Mouse (Mus musculus): ENCODE results near the gene Fastkd3. TPM values are rescaled to one million over a fixed set of nuclear protein-coding genes. Genes with fewer than 3 reads are reported as not detected.
A peak's percentile ranks its signal among the peaks of the same experiment; 100 is the strongest.

The Fastkd3 gene
- polyA plus RNA-seq, 1 experiment from 2014 or later = 46.8 TPM

GRCm38 (mm10) chr13:68577945-68578344, 4.1 kb upstream of the Fastkd3 start:
- Histone ChIP-seq H3K27ac (ENCODE audit: low read depth, low read length) (no peak overlapping the region), H3K4me1 (ENCODE audit: control insufficient read depth, insufficient read depth, low read length) (peaks cover 3% of the 10 kb centered on the region), H3K9me3 (ENCODE audit: control insufficient read depth, low read length) (no peaks in the 10 kb centered on the region), H3K4me3 (ENCODE audit: low read depth, low read length) (no peak overlapping the region), H3K4me2 (no peak overlapping the region), H3K27me3 (ENCODE audit: control insufficient read depth, insufficient read depth, low read length) (no peaks in the 10 kb centered on the region), H3K9ac (ENCODE audit: low read length) (no peak overlapping the region), H3K36me3 (ENCODE audit: control insufficient read depth, insufficient read depth, low read length) (peaks cover 12% of the 10 kb centered on the region)
- ATAC-seq (ENCODE audit: low FRiP score) = no peak
- WGBS = 95% methylated on average over 7 of the region's 7 CpGs
- peak; percentile 31 for DNase-seq (ENCODE audit: low spot score, missing footprints)

- no peak for ATAC-seq (ENCODE audit: low FRiP score)
Measured at GRCm38 (mm10) chr13:68581086-68581740, 821 bp upstream of the Fastkd3 start.

GRCm38 (mm10) chr13:68582517-68582780, 415 bp downstream of the Fastkd3 start:
- H3K4me3 ChIP-seq (ENCODE audit: low read depth, low read length) = peak overlapping the region; percentile 65
- peak overlapping the region; percentile 65 for H3K4me2 ChIP-seq
- H3K9me3 ChIP-seq (ENCODE audit: control insufficient read depth, low read length) = no peaks in the 10 kb centered on the region
- 0% methylated on average over 11 of the region's 11 CpGs for WGBS
- no peaks in the 10 kb centered on the region for H3K27me3 ChIP-seq (ENCODE audit: control insufficient read depth, insufficient read depth, low read length)
- H3K36me3 ChIP-seq (ENCODE audit: control insufficient read depth, insufficient read depth, low read length) = peaks cover 20% of the 10 kb centered on the region
- ATAC-seq (ENCODE audit: low FRiP score) = peak; percentile 15
- no peak for DNase-seq (ENCODE audit: low spot score, missing footprints)
- H3K4me1 ChIP-seq (ENCODE audit: control insufficient read depth, insufficient read depth, low read length) = peaks cover 4% of the 10 kb centered on the region
- no peak overlapping the region for H3K27ac ChIP-seq (ENCODE audit: low read depth, low read length)
- peak overlapping the region; percentile 74 for H3K9ac ChIP-seq (ENCODE audit: low read length)

More at GRCm38 (mm10) chr13:68581086-68581740, 821 bp upstream of the Fastkd3 start:
- no peaks in the 10 kb centered on the region for H3K27me3 ChIP-seq (ENCODE audit: control insufficient read depth, insufficient read depth, low read length)
- H3K4me3 ChIP-seq (ENCODE audit: low read depth, low read length) = peak overlapping the region; percentile 65
- H3K9ac ChIP-seq (ENCODE audit: low read length) = peak overlapping the region; percentile 74
- no peak overlapping the region for H3K27ac ChIP-seq (ENCODE audit: low read depth, low read length)
- peak overlapping the region; percentile 65 for H3K4me2 ChIP-seq
- H3K4me1 ChIP-seq (ENCODE audit: control insufficient read depth, insufficient read depth, low read length) = peaks cover 4% of the 10 kb centered on the region
- no peaks in the 10 kb centered on the region for H3K9me3 ChIP-seq (ENCODE audit: control insufficient read depth, low read length)
- H3K36me3 ChIP-seq (ENCODE audit: control insufficient read depth, insufficient read depth, low read length) = peaks cover 22% of the 10 kb centered on the region
- WGBS = 29% methylated on average over 14 of the region's 14 CpGs
- no peak for DNase-seq (ENCODE audit: low spot score, missing footprints)

GRCm38 (mm10) chr13:68583961-68584360, 1.9 kb downstream of the Fastkd3 start:
- Histone ChIP-seq H3K36me3 (ENCODE audit: control insufficient read depth, insufficient read depth, low read length) (peaks cover 21% of the 10 kb centered on the region), H3K4me3 (ENCODE audit: low read depth, low read length) (no peak overlapping the region), H3K27me3 (ENCODE audit: control insufficient read depth, insufficient read depth, low read length) (no peaks in the 10 kb centered on the region), H3K9me3 (ENCODE audit: control insufficient read depth, low read length) (no peaks in the 10 kb centered on the region), H3K4me1 (ENCODE audit: control insufficient read depth, insufficient read depth, low read length) (peaks cover 4% of the 10 kb centered on the region), H3K27ac (ENCODE audit: low read depth, low read length) (no peak overlapping the region), H3K9ac (ENCODE audit: low read length) (no peak overlapping the region), H3K4me2 (no peak overlapping the region)
- ATAC-seq (ENCODE audit: low FRiP score) = no peak
- WGBS = 96% methylated on average over 11 of the region's 11 CpGs
- no peak for DNase-seq (ENCODE audit: low spot score, missing footprints)

GRCm38 (mm10) chr13:68585441-68585840, 3.4 kb downstream of the Fastkd3 start:
- Histone ChIP-seq H3K4me3 (ENCODE audit: low read depth, low read length) (no peak overlapping the region), H3K4me1 (ENCODE audit: control insufficient read depth, insufficient read depth, low read length) (peaks cover 4% of the 10 kb centered on the region), H3K27me3 (ENCODE audit: control insufficient read depth, insufficient read depth, low read length) (no peaks in the 10 kb centered on the region), H3K27ac (ENCODE audit: low read depth, low read length) (no peak overlapping the region), H3K4me2 (no peak overlapping the region), H3K9ac (ENCODE audit: low read length) (no peak overlapping the region), H3K9me3 (ENCODE audit: control insufficient read depth, low read length) (no peaks in the 10 kb centered on the region), H3K36me3 (ENCODE audit: control insufficient read depth, insufficient read depth, low read length) (peaks cover 29% of the 10 kb centered on the region)
- WGBS = 86% methylated on average over 7 of the region's 7 CpGs
- no peak for DNase-seq (ENCODE audit: low spot score, missing footprints)
- no peak for ATAC-seq (ENCODE audit: low FRiP score)

- H3K9me3 ChIP-seq (ENCODE audit: control insufficient read depth, low read length) = no peaks in the 10 kb centered on the region
- H3K27me3 ChIP-seq (ENCODE audit: control insufficient read depth, insufficient read depth, low read length) = no peaks in the 10 kb centered on the region
- ATAC-seq (ENCODE audit: low FRiP score) = no peak
- no peak overlapping the region for H3K4me2 ChIP-seq
- DNase-seq (ENCODE audit: low spot score, missing footprints) = no peak
- H3K27ac ChIP-seq (ENCODE audit: low read depth, low read length) = no peak overlapping the region
- peaks cover 38% of the 10 kb centered on the region for H3K36me3 ChIP-seq (ENCODE audit: control insufficient read depth, insufficient read depth, low read length)
- H3K4me3 ChIP-seq (ENCODE audit: low read depth, low read length) = no peak overlapping the region
- no peaks in the 10 kb centered on the region for H3K4me1 ChIP-seq (ENCODE audit: control insufficient read depth, insufficient read depth, low read length)
- H3K9ac ChIP-seq (ENCODE audit: low read length) = no peak overlapping the region
Measured at GRCm38 (mm10) chr13:68588352-68588751, 6.3 kb downstream of the Fastkd3 start.

GRCm38 (mm10) chr13:68593797-68594196, 11.8 kb downstream of the Fastkd3 start:
- no peak overlapping the region for H3K4me3 ChIP-seq (ENCODE audit: low read depth, low read length)
- no peaks in the 10 kb centered on the region; the same call in 1 of the 2 replicates for H3K4me1 ChIP-seq (ENCODE audit: control insufficient read depth, insufficient read depth, low read length)
- ATAC-seq (ENCODE audit: low FRiP score) = no peak
- H3K4me2 ChIP-seq = no peak overlapping the region
- no peak overlapping the region for H3K27ac ChIP-seq (ENCODE audit: low read depth, low read length)
- 87% methylated on average over 1 of the region's 1 CpGs for WGBS
- H3K9me3 ChIP-seq (ENCODE audit: control insufficient read depth, low read length) = no peaks in the 10 kb centered on the region
- no peak for DNase-seq (ENCODE audit: low spot score, missing footprints)
- no peaks in the 10 kb centered on the region for H3K27me3 ChIP-seq (ENCODE audit: control insufficient read depth, insufficient read depth, low read length)
- H3K36me3 ChIP-seq (ENCODE audit: control insufficient read depth, insufficient read depth, low read length) = peaks cover 17% of the 10 kb centered on the region; the same call in 1 of the 2 replicates
- no peak overlapping the region for H3K9ac ChIP-seq (ENCODE audit: low read length)

GRCm38 (mm10) chr13:68597199-68597598, 15.2 kb downstream of the Fastkd3 start, which contains the start of gene 1700001L19Rik:
1700001L19Rik (plus strand) TSS chr13:68597421.
- no peaks in the 10 kb centered on the region; the same call in 1 of the 2 replicates for H3K4me1 ChIP-seq (ENCODE audit: control insufficient read depth, insufficient read depth, low read length)
- ATAC-seq (ENCODE audit: low FRiP score) = 0 out of 2 replicates have a peak, but pooled peaks have one; percentile 17

GRCm38 (mm10) chr13:68597667-68598066, 15.6 kb downstream of the Fastkd3 start:
- no peak overlapping the region for H3K9ac ChIP-seq (ENCODE audit: low read length)
- peak overlapping the region; percentile 9; the same call in 1 of the 2 replicates for H3K4me3 ChIP-seq (ENCODE audit: low read depth, low read length)

More at GRCm38 (mm10) chr13:68597199-68597598, 15.2 kb downstream of the Fastkd3 start, which contains the start of gene 1700001L19Rik:
- Histone ChIP-seq H3K9ac (ENCODE audit: low read length) (no peak within 1 kb of the TSS), H3K4me3 (ENCODE audit: low read depth, low read length) (peak within 1 kb of the TSS; percentile 9; the same call in 1 of the 2 replicates), H3K27ac (ENCODE audit: low read depth, low read length) (no peak within 1 kb of the TSS), H3K27me3 (ENCODE audit: control insufficient read depth, insufficient read depth, low read length) (no peaks in the 10 kb centered on the region), H3K36me3 (ENCODE audit: control insufficient read depth, insufficient read depth, low read length) (no peaks in the 10 kb centered on the region), H3K4me2 (peak within 1 kb of the TSS; percentile 39), H3K9me3 (ENCODE audit: control insufficient read depth, low read length) (no peaks in the 10 kb centered on the region)
- 8% methylated on average over 10 of the region's 10 CpGs for WGBS
- no peak for DNase-seq (ENCODE audit: low spot score, missing footprints)

More at GRCm38 (mm10) chr13:68597667-68598066, 15.6 kb downstream of the Fastkd3 start:
- DNase-seq (ENCODE audit: low spot score, missing footprints) (no peak), ATAC-seq (ENCODE audit: low FRiP score) (peak; percentile 38)
- H3K27ac ChIP-seq (ENCODE audit: low read depth, low read length) = no peak overlapping the region
- no peaks in the 10 kb centered on the region for H3K36me3 ChIP-seq (ENCODE audit: control insufficient read depth, insufficient read depth, low read length)
- no peaks in the 10 kb centered on the region for H3K27me3 ChIP-seq (ENCODE audit: control insufficient read depth, insufficient read depth, low read length)
- 12% methylated on average over 13 of the region's 13 CpGs for WGBS
- H3K4me2 ChIP-seq = peak overlapping the region; percentile 39
- H3K4me1 ChIP-seq (ENCODE audit: control insufficient read depth, insufficient read depth, low read length) = no peaks in the 10 kb centered on the region; the same call in 1 of the 2 replicates
- no peaks in the 10 kb centered on the region for H3K9me3 ChIP-seq (ENCODE audit: control insufficient read depth, low read length)

All from midbrain, embryonic 11.5 days (tissue).